Mouse (Mus musculus) embryonic facial prominence, embryonic 12.5 days (tissue): Measurements from ENCODE around the gene Slc6a11. TPM values are rescaled to one million over a fixed set of nuclear protein-coding genes. Genes with fewer than 3 reads are reported as not detected.

ENCODE experiments used
- ATAC-seq: fragments of 200-750 bp; cut with Nextera tagmentation; 2 replicates; pipeline ENCODE4 v1.8.0; 2017; ENCODE audit not compliant: insufficient number of reproducible peaks, insufficient read depth, low FRiP score, low TSS enrichment
- H3K27ac ChIP-seq: fragments of 300-500 bp; sonication (generic); 2 replicates; pipeline ENCODE4 v1.5.1; 2016; ENCODE audit warnings: mild to moderate bottlenecking
- H3K27me3 ChIP-seq: fragments of 300-500 bp; sonication (generic); 2 replicates; pipeline ENCODE4 v1.6.1; 2016; ENCODE audit warnings: mild to moderate bottlenecking, moderate library complexity
- H3K36me3 ChIP-seq: fragments of 300-500 bp; sonication (generic); 2 replicates; pipeline ENCODE4 v1.6.1; 2016; ENCODE audit warnings: mild to moderate bottlenecking
- H3K4me1 ChIP-seq: fragments of 300-500 bp; sonication (generic); 2 replicates; pipeline ENCODE4 v1.6.1; 2016
- H3K4me2 ChIP-seq: fragments of 300-500 bp; sonication (generic); replicated peaks from 2 replicates; pipeline ENCODE4 v1.6.1; 2016; ENCODE audit warnings: mild to moderate bottlenecking, moderate library complexity
- H3K4me3 ChIP-seq: fragments of 300-500 bp; sonication (generic); 2 replicates; pipeline ENCODE4 v1.5.1; 2016; ENCODE audit warnings: mild to moderate bottlenecking
- H3K9ac ChIP-seq: fragments of 300-500 bp; sonication (generic); 2 replicates; pipeline ENCODE4 v1.6.1; 2016; ENCODE audit warnings: mild to moderate bottlenecking, moderate library complexity
- H3K9me3 ChIP-seq: fragments of 300-500 bp; sonication (generic); 2 replicates; pipeline ENCODE4 v1.6.1; 2016; ENCODE audit warnings: mild to moderate bottlenecking, moderate library complexity
- WGBS: fragments of 180-500 bp; shearing (Covaris S2); methylation state at CpG from one replicate; pipeline ENCODE4 v1.1.7; 2016; 5-methylcytosine and 5-hydroxymethylcytosine counted together
- polyA plus RNA-seq: library from polyadenylated mRNA; unstranded; fragments of >200 nt; fragmentation: Nextera tagmentation; extraction: Ambion mirVana; gene quantifications from 2 replicates; pipeline ENCODE4 v1.2.1, GENCODE M21; 2016

Slc6a11 gene
- polyA plus RNA-seq, 1 experiment from 2014 or later: 0.37 TPM

DNA sequence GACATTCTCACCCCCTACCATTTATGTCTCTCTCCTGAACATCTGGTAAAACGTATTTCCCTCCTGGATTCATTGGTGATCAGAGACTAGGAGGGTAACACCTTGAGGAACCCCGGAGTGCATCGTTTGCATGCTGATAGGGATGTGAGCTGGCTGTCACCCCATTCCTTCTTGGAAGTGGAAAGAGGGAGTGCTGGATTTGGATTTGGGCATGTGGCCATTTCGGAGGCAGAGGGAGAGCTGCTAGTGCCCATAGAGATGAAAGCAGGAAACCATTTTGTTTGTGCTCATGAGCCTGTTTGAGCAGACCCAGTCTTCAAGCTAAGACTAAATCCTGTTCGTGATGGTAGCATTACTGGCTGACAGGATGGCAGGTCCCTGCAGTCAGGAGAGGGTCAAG is 160.4 kb downstream of the Slc6a11 start:
- ATAC-seq: no peak
- Histone ChIP-seq H3K36me3 (no peaks in the 10 kb centered on the region), H3K27ac (no peak overlapping the region), H3K4me2 (no peak overlapping the region), H3K27me3 (peaks cover 23% of the 10 kb centered on the region), H3K4me1 (no peaks in the 10 kb centered on the region), H3K9me3 (no peaks in the 10 kb centered on the region), H3K4me3 (no peak overlapping the region), H3K9ac (no peak overlapping the region)
- WGBS: 63% methylated on average over 5 of the region's 5 CpGs

DNA sequence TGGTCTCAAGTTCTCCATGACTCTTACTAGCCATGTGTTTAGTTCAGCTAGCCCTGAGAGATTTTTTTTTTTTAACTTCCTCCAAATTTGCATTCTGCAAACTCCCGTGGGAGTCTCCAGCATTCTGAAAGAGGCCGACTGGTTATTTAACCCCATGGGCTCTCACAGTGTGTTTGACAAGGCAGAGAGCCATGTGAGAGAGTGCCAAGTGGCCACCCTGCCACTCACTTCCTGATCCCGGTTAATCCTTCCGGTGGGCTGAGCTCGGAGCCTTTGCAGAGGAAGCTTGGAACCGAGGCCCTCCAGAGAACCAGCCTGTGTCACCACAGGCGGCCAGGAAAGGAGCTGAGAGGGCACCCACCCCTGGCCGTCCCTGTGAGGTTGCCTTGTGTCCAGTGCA is 162.5 kb downstream of the Slc6a11 start:
- no peak overlapping the region for H3K4me3 ChIP-seq
- WGBS: 24% methylated on average over 8 of the region's 8 CpGs
- no peaks in the 10 kb centered on the region for H3K9me3 ChIP-seq
- H3K4me2 ChIP-seq: no peak overlapping the region
- no peak for ATAC-seq
- H3K27me3 ChIP-seq: peaks cover 9% of the 10 kb centered on the region; the same call in 1 of the 2 replicates
- no peak overlapping the region for H3K27ac ChIP-seq
- peaks cover 7% of the 10 kb centered on the region for H3K4me1 ChIP-seq
- no peak overlapping the region for H3K9ac ChIP-seq
- no peaks in the 10 kb centered on the region for H3K36me3 ChIP-seq

DNA sequence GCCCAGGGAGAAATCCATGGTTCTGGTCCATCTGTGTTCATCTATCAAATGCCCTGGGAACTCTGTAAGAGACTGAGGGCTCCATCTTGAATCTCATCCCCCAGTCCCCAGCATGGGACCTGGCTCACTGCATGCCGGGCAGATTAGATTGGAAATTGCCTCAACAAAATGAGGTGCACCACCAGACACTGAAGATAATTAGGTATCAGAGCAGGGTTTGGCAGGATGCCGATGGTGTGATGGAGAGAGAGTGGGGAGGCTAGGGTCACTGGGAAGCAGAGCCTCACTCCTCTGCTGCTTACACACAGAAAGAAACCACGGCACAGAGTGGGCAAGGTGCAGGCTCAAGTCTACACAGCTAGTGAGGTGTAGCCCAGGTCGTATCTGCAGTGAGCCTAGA is 164.0 kb downstream of the Slc6a11 start:
- WGBS: 87% methylated on average over 4 of the region's 4 CpGs
- ATAC-seq: no peak

DNA sequence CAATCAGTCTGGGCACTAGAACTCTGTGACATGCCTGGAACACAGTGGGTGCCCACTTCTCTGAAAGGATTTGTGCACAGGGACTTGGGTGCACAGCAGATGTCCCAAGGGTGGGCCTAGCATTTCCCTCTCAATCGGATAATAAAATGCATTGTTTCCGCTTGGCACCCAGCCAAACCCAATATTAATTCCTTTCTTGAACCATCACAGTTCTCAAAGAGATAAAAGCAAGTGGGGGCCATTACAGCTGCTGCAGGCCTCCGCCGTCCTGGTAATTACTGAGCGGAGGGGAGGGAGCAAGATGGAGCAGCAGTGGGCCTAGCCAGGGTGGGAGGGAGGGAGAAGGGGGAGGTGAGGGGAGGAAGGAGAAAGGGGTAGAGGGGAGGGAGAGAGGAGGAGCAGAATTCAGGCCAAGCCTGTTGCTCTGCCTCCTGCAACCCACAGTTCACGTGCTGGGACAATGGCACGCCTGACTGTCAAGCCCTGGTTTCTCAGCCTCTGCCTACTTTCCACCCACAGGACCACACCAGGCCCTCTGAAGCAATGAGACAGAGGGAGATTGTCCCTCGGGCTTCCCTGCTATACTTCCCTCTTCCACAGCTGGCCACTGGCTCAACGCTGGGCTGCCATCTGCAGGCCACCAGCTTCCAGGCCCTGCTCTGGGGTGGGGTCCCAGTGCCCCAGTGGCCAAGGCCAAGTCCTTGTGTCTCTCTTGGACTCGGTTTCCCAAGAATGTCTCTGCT is 166.4 kb downstream of the Slc6a11 start:
- peak overlapping the region; percentile 65; the same call in 1 of the 2 replicates for H3K27ac ChIP-seq
- WGBS: 27% methylated on average over 10 of the region's 10 CpGs
- no peak overlapping the region for H3K4me3 ChIP-seq
- H3K4me1 ChIP-seq: peaks cover 7% of the 10 kb centered on the region
- H3K9ac ChIP-seq: no peak overlapping the region
- no peaks in the 10 kb centered on the region for H3K36me3 ChIP-seq
- H3K27me3 ChIP-seq: no peaks in the 10 kb centered on the region; the same call in 1 of the 2 replicates
- no peak overlapping the region for H3K4me2 ChIP-seq
- no peaks in the 10 kb centered on the region for H3K9me3 ChIP-seq
- ATAC-seq: no peak; the same call in 1 of the 2 replicates

More for the DNA sequence above, 164.0 kb downstream of the Slc6a11 start:
- Histone ChIP-seq H3K9me3 (no peaks in the 10 kb centered on the region), H3K27me3 (peaks cover 9% of the 10 kb centered on the region; the same call in 1 of the 2 replicates), H3K36me3 (no peaks in the 10 kb centered on the region), H3K4me3 (no peak overlapping the region), H3K27ac (no peak overlapping the region), H3K9ac (no peak overlapping the region), H3K4me1 (peaks cover 7% of the 10 kb centered on the region), H3K4me2 (no peak overlapping the region)

Other genes with a start within 250 kb of the Slc6a11 start
- gene Atp2b2, start 88.6 kb upstream of the Slc6a11 start, polyA plus RNA-seq: 1.9 and 2.5 TPM in 2 replicates
- 1.7 and 2.7 TPM in 2 replicates for gene Slc6a1, start 151.4 kb downstream of the Slc6a11 start, polyA plus RNA-seq